Comparison of ENCODE assay signal across 8 mouse cellular contexts in the genomic region with DNA sequence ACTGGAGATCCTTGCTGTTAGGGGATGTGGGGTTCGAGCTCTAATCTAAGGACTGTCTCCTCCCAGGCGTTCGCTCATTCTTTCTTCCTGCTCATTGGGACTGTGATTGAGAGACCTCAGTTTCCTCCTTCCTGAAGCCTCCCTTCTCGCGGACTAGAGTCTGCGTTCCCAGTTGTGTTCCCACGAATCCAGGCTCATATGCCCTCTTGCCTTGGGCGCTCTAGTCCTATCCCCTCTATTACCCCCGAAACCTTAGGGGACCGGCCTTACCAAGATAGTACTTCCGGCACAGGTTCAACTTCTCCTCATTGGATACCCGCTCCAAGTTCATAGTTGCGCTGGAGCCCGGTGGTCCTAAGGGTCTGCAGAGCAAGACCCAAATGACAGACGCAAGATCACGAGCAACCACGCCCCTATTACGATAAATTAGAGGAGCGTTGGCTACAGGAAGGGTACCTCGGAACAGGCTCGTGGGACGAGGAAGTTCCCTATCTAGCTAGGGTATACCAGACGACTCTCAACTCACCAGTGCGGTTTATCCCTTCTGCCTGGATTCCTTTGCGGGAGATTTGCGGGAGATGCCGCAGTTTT. TPM values are rescaled to one million over a fixed set of nuclear protein-coding genes. Genes with fewer than 3 reads are reported as not detected.
A peak's percentile ranks its signal among the peaks of the same experiment; 100 is the strongest.
DNase-seq lines count a peak whose midpoint lies in the region; ATAC-seq and TF ChIP-seq lines count a peak whose summit lies in the region.

No protein-coding gene starts in this region.

- peak overlapping the region; percentile 81 for H3K4me2 ChIP-seq in embryonic facial prominence, embryonic 15.5 days (replicated peaks)
- peak overlapping the region; percentile 81 for H3K4me2 ChIP-seq in neural tube, embryonic 12.5 days (replicated peaks)

- peak overlapping the region; percentile 55 for H3K9ac ChIP-seq in embryonic facial prominence, embryonic 15.5 days
- peak overlapping the region; percentile 55 for H3K9ac ChIP-seq in neural tube, embryonic 12.5 days

- peak overlapping the region; percentile 93 for H3K4me3 ChIP-seq in layer of hippocampus, adult 2 months
- H3K4me3 ChIP-seq in embryonic facial prominence, embryonic 15.5 days (replicated peaks): peak overlapping the region; percentile 94
- H3K4me3 ChIP-seq in limb, embryonic 10.5 days: peak overlapping the region; percentile 77
- peak overlapping the region; percentile 74 for H3K4me3 ChIP-seq in neural tube, embryonic 12.5 days

- WGBS in embryonic facial prominence, embryonic 15.5 days: 1% methylated on average over 27 of the region's 27 CpGs
- WGBS in limb, embryonic 10.5 days: 3% methylated on average over 27 of the region's 27 CpGs
- WGBS in neural tube, embryonic 12.5 days: 3% methylated on average over 27 of the region's 27 CpGs

- no peak for DNase-seq in layer of hippocampus, adult 2 months (ENCODE audit: low spot score in 2 of 2)
- DNase-seq in layer of hippocampus, postnatal 14 days (ENCODE audit: low spot score in 2 of 2): no peak
- DNase-seq in MEL-GATA-1-ER (ENCODE audit: extremely low read depth, low read depth): peak; percentile 59
- peak; percentile 63 for DNase-seq in limb, embryonic 10.5 days (ENCODE audit: low spot score)
- no peak for DNase-seq in Muller cell, postnatal 12 days (ENCODE audit: inconsistent ontology term)
- DNase-seq in T-cell, adult 2 months (ENCODE audit: low spot score): no peak

- H3K4me1 ChIP-seq in embryonic facial prominence, embryonic 15.5 days: peaks cover 33% of the 10 kb centered on the region
- H3K4me1 ChIP-seq in limb, embryonic 10.5 days: peaks cover 33% of the 10 kb centered on the region
- peaks cover 29% of the 10 kb centered on the region for H3K4me1 ChIP-seq in neural tube, embryonic 12.5 days

- H3K36me3 ChIP-seq in embryonic facial prominence, embryonic 15.5 days: peaks cover 16% of the 10 kb centered on the region
- H3K36me3 ChIP-seq in limb, embryonic 10.5 days: peaks cover 38% of the 10 kb centered on the region
- H3K36me3 ChIP-seq in neural tube, embryonic 12.5 days: peaks cover 26% of the 10 kb centered on the region

- no peak for ATAC-seq in embryonic facial prominence, embryonic 15.5 days (ENCODE audit: insufficient number of reproducible peaks, low FRiP score, low TSS enrichment, low read depth)
- no peak for ATAC-seq in neural tube, embryonic 12.5 days (ENCODE audit: low FRiP score, low read depth)

- no peaks in the 10 kb centered on the region for H3K27me3 ChIP-seq in embryonic facial prominence, embryonic 15.5 days
- H3K27me3 ChIP-seq in limb, embryonic 10.5 days (ENCODE audit: low read depth, poor library complexity, severe bottlenecking): no peaks in the 10 kb centered on the region
- H3K27me3 ChIP-seq in neural tube, embryonic 12.5 days (replicated peaks): no peaks in the 10 kb centered on the region

- no peak for TF ChIP-seq CTCF in layer of hippocampus, adult 2 months (conservative IDR thresholded peaks at IDR 0.05)

- H3K27ac ChIP-seq in layer of hippocampus, adult 2 months: peak overlapping the region; percentile 99
- peak overlapping the region; percentile 98 for H3K27ac ChIP-seq in embryonic facial prominence, embryonic 15.5 days (replicated peaks)
- H3K27ac ChIP-seq in limb, embryonic 10.5 days: peak overlapping the region; percentile 93
- H3K27ac ChIP-seq in neural tube, embryonic 12.5 days: no peak overlapping the region

- H3K9me3 ChIP-seq in embryonic facial prominence, embryonic 15.5 days (replicated peaks): no peaks in the 10 kb centered on the region
- no peaks in the 10 kb centered on the region for H3K9me3 ChIP-seq in limb, embryonic 10.5 days (replicated peaks)
- no peaks in the 10 kb centered on the region for H3K9me3 ChIP-seq in neural tube, embryonic 12.5 days

RNA-seq across cellular contexts. Expression of gene U2af1l4, which starts 0.5 kb away (rescaled TPM):
- 10 to 100 TPM; 71.4 to 90.8 TPM for total RNA-seq in layer of hippocampus, adult 2 months (2021)
- 10 to 100 TPM; 57.4 to 62.5 TPM for total RNA-seq in layer of hippocampus, postnatal 14 days (2021)
- polyA plus RNA-seq in embryonic facial prominence, embryonic 15.5 days (2015; fragmentation: Nextera tagmentation; extraction: Ambion mirVana): 83.7 and 86.6 TPM in 2 replicates
- 92.5 and 100 TPM in 2 replicates for polyA plus RNA-seq in limb, embryonic 10.5 days (2016; fragmentation: Nextera tagmentation; extraction: Ambion mirVana)
- polyA plus RNA-seq in neural tube, embryonic 12.5 days (2016; fragmentation: Nextera tagmentation; extraction: Ambion mirVana): 83.8 and 87.9 TPM in 2 replicates

RNA-seq across cellular contexts. Expression of gene Gm49396, which starts 0.5 kb away (rescaled TPM):
- total RNA-seq in layer of hippocampus, adult 2 months (2021): 10 to 100 TPM in 1 of 2 experiments, 1 to 10 TPM in 1; 9.0 to 11.4 TPM
- 1 to 10 TPM; 4.7 to 5.3 TPM for total RNA-seq in layer of hippocampus, postnatal 14 days (2021)
- polyA plus RNA-seq in embryonic facial prominence, embryonic 15.5 days (2015; fragmentation: Nextera tagmentation; extraction: Ambion mirVana): 11.0 and 15.0 TPM in 2 replicates
- polyA plus RNA-seq in limb, embryonic 10.5 days (2016; fragmentation: Nextera tagmentation; extraction: Ambion mirVana): 13.4 and 15.3 TPM in 2 replicates
- polyA plus RNA-seq in neural tube, embryonic 12.5 days (2016; fragmentation: Nextera tagmentation; extraction: Ambion mirVana): 16.2 and 17.1 TPM in 2 replicates

RNA-seq across cellular contexts. Expression of gene Psenen, which starts 0.8 kb away (rescaled TPM):
- total RNA-seq in layer of hippocampus, adult 2 months (2021): 10 to 100 TPM; 79.9 to 92.3 TPM
- total RNA-seq in layer of hippocampus, postnatal 14 days (2021): 10 to 100 TPM; 77.0 to 84.1 TPM
- 136 and 140 TPM in 2 replicates for polyA plus RNA-seq in embryonic facial prominence, embryonic 15.5 days (2015; fragmentation: Nextera tagmentation; extraction: Ambion mirVana)
- 120 and 121 TPM in 2 replicates for polyA plus RNA-seq in limb, embryonic 10.5 days (2016; fragmentation: Nextera tagmentation; extraction: Ambion mirVana)
- polyA plus RNA-seq in neural tube, embryonic 12.5 days (2016; fragmentation: Nextera tagmentation; extraction: Ambion mirVana): 137 and 143 TPM in 2 replicates

RNA-seq across cellular contexts. Expression of gene Igflr1, which starts 2.6 kb away (rescaled TPM):
- total RNA-seq in layer of hippocampus, adult 2 months (2021): 1 to 10 TPM; 6.4 to 6.5 TPM
- 1 to 10 TPM; 2.1 to 3.7 TPM for total RNA-seq in layer of hippocampus, postnatal 14 days (2021)
- 5.3 and 6.1 TPM in 2 replicates for polyA plus RNA-seq in embryonic facial prominence, embryonic 15.5 days (2015; fragmentation: Nextera tagmentation; extraction: Ambion mirVana)
- polyA plus RNA-seq in limb, embryonic 10.5 days (2016; fragmentation: Nextera tagmentation; extraction: Ambion mirVana): 5.7 and 6.5 TPM in 2 replicates
- 4.1 and 5.7 TPM in 2 replicates for polyA plus RNA-seq in neural tube, embryonic 12.5 days (2016; fragmentation: Nextera tagmentation; extraction: Ambion mirVana)

RNA-seq across cellular contexts. Expression of gene Lin37, which starts 3.0 kb away (rescaled TPM):
- 10 to 100 TPM; 45.5 to 47.6 TPM for total RNA-seq in layer of hippocampus, adult 2 months (2021)
- 10 to 100 TPM; 34.1 to 43.4 TPM for total RNA-seq in layer of hippocampus, postnatal 14 days (2021)
- polyA plus RNA-seq in embryonic facial prominence, embryonic 15.5 days (2015; fragmentation: Nextera tagmentation; extraction: Ambion mirVana): 45.6 and 46.8 TPM in 2 replicates
- 42.5 and 45.6 TPM in 2 replicates for polyA plus RNA-seq in limb, embryonic 10.5 days (2016; fragmentation: Nextera tagmentation; extraction: Ambion mirVana)
- polyA plus RNA-seq in neural tube, embryonic 12.5 days (2016; fragmentation: Nextera tagmentation; extraction: Ambion mirVana): 52.8 and 53.4 TPM in 2 replicates

Comparison
In these comparisons a context has a peak if more than half of its experiments do, and no peak if none do; other contexts are left out.
1. DNase-seq: peak in MEL-GATA-1-ER (single experiment) and limb, embryonic 10.5 days (single experiment); none in layer of hippocampus, adult 2 months (0 of 2), layer of hippocampus, postnatal 14 days (0 of 2), Muller cell, postnatal 12 days (single experiment) and T-cell, adult 2 months (single experiment).
2. Peak in every context shown above with its lines, with median percentiles within 50 percentile points of each other: H3K4me3 ChIP-seq.